In the genomic region with DNA sequence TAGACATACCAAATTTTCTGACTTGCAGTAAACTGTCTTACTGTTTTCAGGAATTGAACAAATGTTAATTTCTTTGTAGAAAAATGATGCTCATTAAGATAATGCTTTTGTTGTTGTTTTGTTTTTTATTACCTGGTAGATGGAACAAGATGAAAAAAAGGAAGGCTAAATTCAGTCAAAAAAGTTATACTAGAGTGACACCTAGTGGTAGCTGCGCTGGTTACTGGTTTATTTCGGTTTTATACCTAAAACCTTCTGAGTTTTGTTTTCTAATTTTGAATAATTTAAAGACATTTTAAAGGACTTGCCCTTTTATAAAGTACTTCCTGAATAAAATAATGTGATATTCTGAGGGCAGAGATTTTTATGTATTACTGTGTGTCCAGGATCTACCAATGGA, we compare ENCODE assay signal across 8 mouse cellular contexts. TPM values are rescaled to one million over a fixed set of nuclear protein-coding genes. Genes with fewer than 3 reads are reported as not detected.
DNase-seq lines count a peak whose midpoint lies in the region; ATAC-seq and TF ChIP-seq lines count a peak whose summit lies in the region.
"Had no signal": no experiment of that assay in that cellular context is flagged by ENCODE, and none has a peak within 500 bp of the region (broad histone marks: within the 10 kb centered on the region; RNA-seq: fewer than 3 reads in every experiment).

No protein-coding gene starts in this region.

- no peak overlapping the region for H3K4me2 ChIP-seq in hindbrain, postnatal 0 days (ENCODE audit: low read depth, low read length)
- no peak overlapping the region for H3K4me2 ChIP-seq in hindbrain, embryonic 12.5 days (replicated peaks)

- DNase-seq in hindbrain, postnatal 0 days (ENCODE audit: low spot score), result peak; percentile 82
- DNase-seq in 3T3-L1 (ENCODE audit: low read depth, low spot score) (peak; percentile 79), A20 (ENCODE audit: low read depth, low spot score) (peak; percentile 73)
- DNase-seq in cerebellum, postnatal 14 days, result peak; percentile 65 to 66
- DNase-seq in lung, postnatal 14 days, result peak; percentile 47
- no peak for DNase-seq in urinary bladder, adult 2 months (ENCODE audit: low spot score)

- TF ChIP-seq CTCF in hindbrain, postnatal 0 days (IDR thresholded peaks at IDR 0.05; ENCODE audit: low read depth), result peak; percentile 62

- H3K9ac ChIP-seq in hindbrain, postnatal 0 days (replicated peaks; ENCODE audit: low read length), result no peak overlapping the region
- no peak overlapping the region for H3K9ac ChIP-seq in hindbrain, embryonic 12.5 days

- H3K9me3 ChIP-seq in hindbrain, postnatal 0 days (ENCODE audit: low read length), result no peaks in the 10 kb centered on the region
- no peaks in the 10 kb centered on the region for H3K9me3 ChIP-seq in hindbrain, embryonic 12.5 days (replicated peaks)

- H3K4me3 ChIP-seq in hindbrain, postnatal 0 days (ENCODE audit: low read length), result no peak overlapping the region
- H3K4me3 ChIP-seq in hindbrain, embryonic 12.5 days, result no peak overlapping the region
- H3K4me3 ChIP-seq: erythroblast, embryonic 14.5 days had no signal

- ATAC-seq in hindbrain, postnatal 0 days, result no peak
- no peak for ATAC-seq in hindbrain, embryonic 12.5 days (ENCODE audit: low FRiP score)

- H3K36me3 ChIP-seq in hindbrain, postnatal 0 days (ENCODE audit: insufficient read depth, low read length), result no peaks in the 10 kb centered on the region
- H3K36me3 ChIP-seq in hindbrain, embryonic 12.5 days, result no peaks in the 10 kb centered on the region

- no peaks in the 10 kb centered on the region for H3K27me3 ChIP-seq in hindbrain, postnatal 0 days (ENCODE audit: insufficient read depth, low read length)
- H3K27me3 ChIP-seq in hindbrain, embryonic 12.5 days, result no peaks in the 10 kb centered on the region

- no peak overlapping the region for H3K27ac ChIP-seq in hindbrain, postnatal 0 days
- H3K27ac ChIP-seq in hindbrain, embryonic 12.5 days, result no peak overlapping the region

- WGBS in hindbrain, postnatal 0 days, result 15% methylated on average over 2 of the region's 2 CpGs
- 10% methylated on average over 2 of the region's 2 CpGs for WGBS in hindbrain, embryonic 12.5 days

- no peaks in the 10 kb centered on the region for H3K4me1 ChIP-seq in hindbrain, postnatal 0 days (ENCODE audit: insufficient read depth, low read length)
- no peaks in the 10 kb centered on the region for H3K4me1 ChIP-seq in hindbrain, embryonic 12.5 days

RNA-seq across cellular contexts. Expression of gene Faf1, which starts 52.9 kb away (rescaled TPM):
- total RNA-seq in hindbrain, postnatal 0 days (2014; rRNA removed), result 38.2 and 40.5 TPM in 2 replicates
- polyA plus RNA-seq in hindbrain, postnatal 0 days (2015; fragmentation: Nextera tagmentation; extraction: Ambion mirVana), result 29.6 and 30.1 TPM in 2 replicates
- 45.5 and 47.0 TPM in 2 replicates for polyA plus RNA-seq in hindbrain, embryonic 12.5 days (2016; fragmentation: Nextera tagmentation; extraction: Ambion mirVana)
- 16.9 and 17.7 TPM in 2 replicates for polyA plus RNA-seq in urinary bladder, adult 2 months (2012; rRNA removed)
